Mouse (Mus musculus): Measurements from ENCODE around the gene Wasl.

- TF ChIP-seq CTCF (conservative IDR thresholded peaks at IDR 0.05; ENCODE audit: low read length), result no peak
- no peak for TF ChIP-seq POU5F1 (IDR thresholded peaks at IDR 0.05; ENCODE audit: borderline replicate concordance, low read length)
- TF ChIP-seq NANOG (IDR thresholded peaks at IDR 0.05; ENCODE audit: borderline replicate concordance, low read length), result no peak
Measured at GRCm38 (mm10) chr6:24605631-24606030, 59.2 kb downstream of the Wasl start.

Data from E14TG2a.4 (cell line).